Mouse (Mus musculus): ENCODE measurements at regions not wholly inside any gene's neighbourhood (a gene's known extent, or its start where the extent isn't known, plus 50 kb on each side); places are given as distances from the start of the nearest gene placed in this dataset.

DNA sequence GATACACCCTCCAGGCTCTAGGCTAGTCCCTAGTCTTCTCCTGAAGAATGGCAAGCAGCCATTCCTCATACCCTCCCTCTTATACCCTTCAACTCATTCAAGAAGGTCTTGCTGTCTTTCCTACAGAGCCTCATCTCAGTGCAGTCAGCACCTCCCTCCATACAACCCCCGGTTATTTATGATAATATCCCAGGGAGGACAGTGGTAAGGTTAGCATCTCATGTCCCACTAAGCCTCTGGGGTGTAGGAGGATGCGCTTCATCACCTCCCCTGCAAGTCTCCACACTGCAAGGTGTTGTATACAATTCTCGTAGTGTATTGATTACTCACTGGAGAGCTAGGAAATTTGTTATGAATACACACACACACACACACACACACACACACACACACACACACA is 80.2 kb upstream of the Shisa6 start:
- DNase-seq (ENCODE audit: low spot score in 2 of 2), result no peak

DNA sequence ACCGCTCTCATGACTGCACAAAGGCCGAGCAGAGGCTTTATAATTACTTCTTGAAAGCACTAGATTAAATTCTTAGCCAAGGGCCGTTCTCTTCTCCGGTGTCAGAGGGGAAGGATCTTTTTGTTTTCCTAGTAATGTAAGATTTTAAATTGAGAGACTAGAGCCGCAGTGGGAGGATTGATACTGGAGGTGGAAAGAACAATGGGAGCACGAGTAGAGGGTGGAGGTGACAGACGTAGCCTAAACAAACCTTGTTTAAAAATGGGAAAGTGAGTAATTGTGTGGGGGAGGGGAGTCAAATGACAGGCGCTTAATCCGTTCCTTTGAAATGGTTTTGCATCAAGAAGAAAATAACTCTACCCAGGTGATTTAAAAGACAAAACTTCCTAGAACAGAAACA is 80.9 kb upstream of the Shisa6 start:
- no peak for DNase-seq (ENCODE audit: low spot score in 2 of 2)

DNA sequence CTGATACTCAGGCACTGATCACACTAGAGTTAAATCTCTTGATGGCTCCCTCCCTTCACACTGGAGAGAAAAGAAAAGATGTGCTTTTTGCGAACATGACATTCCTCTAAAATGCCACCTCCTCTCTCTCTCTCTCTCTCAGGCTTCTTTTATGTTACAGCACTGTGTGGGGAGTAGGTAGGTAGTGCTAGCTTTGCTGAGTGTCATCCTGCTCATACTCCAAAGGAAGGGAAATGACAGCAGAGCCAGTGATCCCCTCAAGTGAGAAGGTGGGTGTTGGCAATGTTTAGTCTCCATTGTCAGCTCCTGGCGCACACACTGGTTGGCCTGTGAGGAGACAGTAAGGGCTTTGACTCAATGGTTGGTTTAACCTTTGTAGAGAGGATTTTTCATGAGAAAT is 84.0 kb upstream of the Shisa6 start:
- DNase-seq (ENCODE audit: low spot score in 2 of 2), result no peak

DNA sequence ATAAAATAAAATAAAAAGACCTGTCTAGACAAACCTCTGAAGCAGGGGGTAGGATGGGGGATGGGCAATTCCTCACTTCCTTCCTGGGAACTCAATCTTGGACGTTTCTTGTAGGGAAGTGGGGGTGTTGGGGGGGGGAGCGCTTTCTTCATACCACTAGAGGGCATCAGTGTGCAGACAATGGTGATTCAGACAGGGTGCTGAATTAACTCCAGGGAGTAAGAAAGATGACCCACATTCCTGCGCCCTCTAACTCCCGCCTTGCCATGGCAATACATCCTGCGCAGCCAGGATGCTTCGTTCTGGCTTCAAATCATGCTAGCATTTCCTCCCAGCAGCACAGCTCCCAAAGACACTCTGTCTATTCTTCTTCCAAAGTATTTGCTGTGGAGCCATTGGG is 87.4 kb upstream of the Shisa6 start:
- DNase-seq (ENCODE audit: low spot score in 2 of 2), result no peak

DNA sequence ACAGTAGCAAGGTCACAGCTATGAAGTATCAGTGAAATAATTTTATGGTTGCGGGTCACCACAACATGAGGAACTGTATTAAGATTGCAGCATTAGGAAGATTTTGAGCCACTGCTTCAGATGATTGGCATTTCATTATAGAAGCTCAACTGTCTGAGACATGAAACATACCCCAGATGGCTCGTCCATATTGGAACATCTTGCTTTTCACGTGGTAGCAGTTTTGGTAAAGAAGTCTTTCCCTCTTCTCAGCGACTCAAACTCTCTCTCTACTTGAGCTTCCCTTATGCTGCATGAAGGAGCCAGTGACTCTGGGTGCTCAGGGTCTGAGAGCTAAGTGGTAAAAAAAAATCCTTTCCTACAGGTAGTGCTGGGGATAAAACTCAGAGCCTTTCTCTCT is 99.7 kb upstream of the Shisa6 start:
- DNase-seq (ENCODE audit: low spot score in 2 of 2), result no peak

DNA sequence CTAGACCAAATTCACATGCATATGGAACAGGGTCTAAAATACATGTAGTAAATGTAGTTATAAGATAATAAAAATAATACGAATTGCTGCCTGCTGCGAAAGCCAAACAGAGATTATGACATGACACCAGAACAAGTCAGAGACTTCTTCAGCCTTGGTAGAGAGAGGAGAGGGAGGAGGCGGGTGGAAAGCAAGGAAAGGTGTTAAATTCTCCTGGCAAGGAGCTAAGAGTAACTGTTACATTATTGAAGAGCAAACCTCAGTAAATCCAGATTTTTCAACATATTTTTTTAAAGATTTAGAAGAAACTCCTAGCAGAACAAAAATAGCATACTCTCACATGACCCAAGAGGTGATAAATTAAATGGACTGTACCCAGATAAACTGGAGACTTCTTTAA is 131.0 kb upstream of the Shisa6 start:
- DNase-seq (ENCODE audit: low spot score in 2 of 2), result no peak

DNA sequence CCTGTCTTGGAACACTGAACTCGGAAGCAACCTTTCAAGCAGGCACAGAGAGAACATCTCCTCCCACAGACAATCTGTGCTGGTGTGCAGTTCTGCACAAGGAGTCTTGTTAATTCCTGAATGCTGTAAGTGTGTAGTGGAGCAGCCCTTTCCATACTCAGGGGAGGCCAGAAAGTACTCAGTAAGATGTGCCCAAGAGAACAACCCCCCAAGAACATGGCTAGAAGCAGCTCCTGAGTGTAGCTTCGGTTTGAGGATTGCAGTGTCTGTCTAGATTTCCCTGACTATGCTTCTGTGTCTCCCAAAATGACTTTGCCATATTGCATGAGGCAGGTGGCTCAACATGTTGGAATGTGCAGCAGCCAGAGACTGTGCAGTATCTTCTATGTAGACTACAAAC is 148.8 kb upstream of the Shisa6 start:
- peak; percentile 14 to 31 for DNase-seq (ENCODE audit: low spot score in 2 of 2)

DNA sequence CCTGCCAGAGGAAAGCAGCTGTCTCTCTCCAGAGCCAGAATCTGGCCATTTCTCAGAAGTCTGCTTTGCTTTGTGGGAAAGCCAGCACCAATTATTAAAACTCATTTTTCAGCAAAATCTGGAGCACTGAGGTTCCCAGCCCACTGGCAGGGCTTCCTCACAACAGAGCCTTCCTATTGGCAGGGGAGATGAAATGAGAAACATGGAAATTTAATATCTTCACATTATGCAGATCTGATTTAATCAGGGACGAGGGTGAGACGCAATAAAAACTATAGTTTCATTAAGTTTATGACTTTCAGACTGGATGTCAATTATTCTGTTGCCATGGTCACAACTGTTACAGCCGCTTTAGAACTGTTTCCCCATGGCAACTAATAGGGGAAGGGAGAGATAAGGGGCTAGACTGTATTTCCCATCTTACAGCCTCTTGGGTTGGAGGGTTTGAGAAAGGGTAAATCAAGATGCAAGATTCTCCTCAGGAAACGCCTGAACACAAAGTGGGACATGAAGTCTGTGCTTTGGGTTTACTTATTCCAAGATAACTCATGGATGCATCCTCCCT is 154.4 kb upstream of the Shisa6 start:
- no peak for DNase-seq (ENCODE audit: low spot score in 2 of 2)

DNA sequence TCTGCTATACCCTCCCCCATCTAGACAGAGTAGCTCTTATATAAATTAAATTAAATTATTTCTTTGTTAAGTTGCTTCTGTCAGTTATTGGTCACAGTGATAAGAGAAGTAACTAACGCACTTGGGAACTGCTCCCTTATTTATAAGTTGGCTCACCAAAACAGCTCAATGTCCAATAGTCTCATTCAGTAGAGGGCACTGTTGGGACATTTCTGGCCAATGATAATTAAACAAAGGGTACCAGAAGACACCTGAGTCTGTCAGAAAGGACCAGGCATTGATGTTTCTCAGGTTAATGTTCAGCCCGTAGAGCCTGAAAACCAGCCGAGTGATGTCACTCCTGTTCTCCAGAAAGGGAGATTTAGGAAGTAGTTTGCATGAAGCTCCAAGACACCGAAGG is 156.1 kb upstream of the Shisa6 start:
- DNase-seq (ENCODE audit: low spot score in 2 of 2), result no peak

DNA sequence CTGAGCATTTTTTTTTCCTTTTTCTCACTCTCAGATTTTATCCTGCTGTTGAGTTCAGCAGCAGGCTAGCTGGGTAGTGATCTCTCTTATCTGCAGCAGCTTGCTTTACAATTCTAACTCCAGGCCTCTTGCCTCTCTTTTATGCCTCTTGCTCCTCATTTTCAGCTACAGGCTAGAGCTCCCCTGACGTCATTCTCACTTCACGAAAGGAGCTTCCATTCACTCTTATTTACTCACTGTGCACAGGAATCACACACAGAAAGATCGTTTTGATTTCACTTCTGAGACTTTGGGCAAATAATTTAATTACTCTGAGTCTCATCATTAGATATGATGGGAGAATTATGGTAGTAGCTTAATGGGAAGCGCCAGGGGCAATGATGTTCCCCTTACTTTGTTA is 158.4 kb upstream of the Shisa6 start:
- DNase-seq (ENCODE audit: low spot score in 2 of 2), result no peak

DNA sequence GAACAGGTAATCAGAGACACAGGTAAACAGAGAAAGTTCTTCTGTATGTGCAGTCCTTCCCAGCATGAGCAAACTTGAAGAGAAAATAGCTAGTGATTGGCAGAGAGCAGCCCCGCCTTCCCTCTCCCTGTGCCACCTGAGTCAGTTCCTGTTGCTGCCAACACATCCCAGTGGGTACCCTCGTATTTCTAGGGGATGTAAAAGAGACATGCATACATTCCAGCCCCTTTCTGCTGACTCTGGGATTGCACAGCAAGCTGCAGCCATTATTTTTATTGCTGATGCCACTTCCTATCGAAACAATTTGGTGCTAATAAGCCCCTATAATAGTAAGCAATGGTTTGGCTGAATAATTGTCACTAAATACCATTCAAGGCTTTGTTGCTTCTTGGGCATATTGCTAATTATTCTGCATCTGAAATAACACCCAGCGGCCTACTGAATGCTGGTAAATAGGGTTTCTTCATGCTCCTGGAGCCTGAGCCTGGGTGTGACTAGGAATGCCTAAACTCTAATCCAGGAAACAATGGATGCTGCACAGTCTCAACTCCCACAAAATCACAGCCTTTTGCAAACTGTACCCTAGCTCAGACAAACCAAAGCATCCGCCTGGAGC is 169.0 kb upstream of the Shisa6 start:
- no peak for DNase-seq (ENCODE audit: low spot score in 2 of 2)

DNA sequence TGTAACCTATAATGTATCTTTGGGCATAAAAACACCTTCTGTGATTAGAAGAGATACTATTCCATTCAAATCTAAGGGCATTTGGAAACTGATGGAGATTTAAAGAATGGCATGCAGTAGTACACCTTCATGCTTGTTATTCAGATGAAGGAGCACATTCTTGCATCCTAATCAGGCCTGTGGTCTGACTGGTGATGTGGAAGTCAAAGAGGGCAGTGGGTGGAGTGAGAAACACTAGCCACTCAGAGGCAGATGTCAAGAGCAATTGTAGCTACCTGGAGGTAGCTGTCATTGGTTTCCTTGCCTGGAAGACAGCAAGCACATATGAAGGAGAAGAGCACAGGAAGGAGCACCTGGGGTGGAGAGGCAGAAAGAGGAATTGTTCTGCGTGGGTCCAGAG is 171.0 kb upstream of the Shisa6 start:
- DNase-seq (ENCODE audit: low spot score in 2 of 2), result no peak

DNA sequence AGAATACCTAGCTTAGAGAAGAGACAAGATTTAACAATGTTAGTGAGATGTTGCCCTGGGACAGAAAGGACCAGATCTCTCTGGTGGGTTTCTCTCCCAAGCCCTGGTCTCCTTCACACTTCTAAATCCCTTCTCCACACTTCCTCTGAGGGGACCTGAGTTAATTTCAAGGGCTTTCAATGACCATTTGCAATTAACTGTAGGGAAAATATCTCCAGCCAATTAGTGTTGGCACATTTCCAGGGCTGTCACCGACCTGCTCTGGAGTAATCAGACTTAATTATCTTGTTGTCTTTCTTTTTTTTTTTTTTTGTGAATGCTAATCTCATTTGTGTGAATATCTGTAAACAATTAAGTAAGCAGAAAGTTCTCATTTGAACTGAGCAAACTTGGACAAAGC is 166.3 kb upstream of the Pirt start:
- no peak for DNase-seq (ENCODE audit: low spot score in 2 of 2)

DNA sequence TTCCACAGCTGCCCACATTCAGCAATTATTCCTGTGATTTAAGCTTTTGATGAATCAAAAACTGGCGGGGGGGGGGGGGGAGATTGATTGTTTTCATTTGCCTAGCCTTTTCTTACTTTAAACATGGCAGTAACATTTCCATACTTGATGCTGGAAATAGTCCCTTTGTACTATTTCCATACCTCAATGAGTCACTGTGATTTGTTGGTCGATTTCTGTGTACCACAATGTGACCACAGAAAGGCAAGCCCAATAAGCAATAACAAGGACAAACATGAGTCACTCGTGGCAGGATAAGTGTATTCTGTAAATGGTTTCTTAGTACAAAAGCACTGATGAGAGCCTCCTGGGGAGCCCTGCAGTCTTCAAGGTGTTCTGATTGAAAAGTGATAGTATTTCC is 121.8 kb upstream of the Pirt start:
- no peak for DNase-seq (ENCODE audit: low spot score in 2 of 2)

DNA sequence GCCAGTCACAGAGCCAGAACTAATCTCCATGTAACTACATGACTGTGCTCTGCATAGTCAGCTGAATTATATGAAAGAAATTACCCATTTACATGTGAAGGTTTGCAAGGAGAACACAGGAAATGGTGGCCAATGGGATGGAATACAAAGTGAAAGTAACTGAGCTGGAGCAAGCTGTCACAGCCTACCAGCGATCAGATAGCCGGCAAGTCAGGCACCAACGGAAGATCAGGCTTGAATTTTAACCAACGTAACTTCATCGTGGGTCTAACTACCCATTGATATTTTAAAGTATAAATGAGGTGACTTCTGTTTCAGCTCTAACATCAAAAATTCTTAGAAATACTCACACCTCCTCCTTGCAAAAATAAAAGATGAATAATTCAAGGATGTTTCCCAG is 104.9 kb upstream of the Pirt start:
- DNase-seq (ENCODE audit: low spot score in 2 of 2), result no peak

DNA sequence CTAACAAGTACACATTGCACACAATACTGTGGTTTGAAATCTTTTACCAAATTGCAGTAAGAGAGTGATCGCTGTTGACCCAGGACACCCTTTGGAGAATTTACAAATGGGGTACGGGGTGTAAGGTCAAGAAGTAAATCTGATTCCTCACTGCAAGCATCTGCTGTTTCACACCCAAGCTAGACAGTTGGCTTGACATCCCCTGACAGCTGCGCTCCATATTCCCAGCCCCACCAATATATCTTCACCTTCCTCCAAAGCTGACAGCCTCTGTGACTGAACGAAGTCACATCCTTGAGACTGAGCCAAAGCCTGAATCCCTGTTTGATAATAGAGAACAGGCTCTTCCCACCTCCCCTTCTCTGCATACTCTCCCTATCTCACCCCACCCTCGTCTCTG is 98.5 kb upstream of the Pirt start:
- DNase-seq (ENCODE audit: low spot score in 2 of 2), result no peak

DNA sequence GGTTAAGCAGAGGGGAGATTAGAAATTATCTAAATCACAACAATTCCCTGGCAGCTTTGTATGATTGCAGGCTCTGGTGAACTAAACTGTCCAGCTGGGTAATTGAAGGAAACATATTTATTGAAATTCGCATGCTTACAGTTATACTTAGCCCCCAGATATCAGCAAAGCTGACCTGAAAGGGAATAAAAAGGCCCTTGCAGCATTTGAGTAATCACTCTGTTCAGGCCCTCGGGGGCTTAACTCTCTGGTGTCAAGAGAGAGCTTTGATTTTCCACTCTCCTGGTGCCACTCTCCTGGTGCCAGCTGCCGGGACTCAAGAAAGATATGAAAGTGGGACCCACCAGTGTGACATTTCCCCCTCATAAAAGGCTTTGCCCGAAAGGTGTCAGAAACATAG is 98.0 kb upstream of the Pirt start:
- no peak for DNase-seq (ENCODE audit: low spot score in 2 of 2)

DNA sequence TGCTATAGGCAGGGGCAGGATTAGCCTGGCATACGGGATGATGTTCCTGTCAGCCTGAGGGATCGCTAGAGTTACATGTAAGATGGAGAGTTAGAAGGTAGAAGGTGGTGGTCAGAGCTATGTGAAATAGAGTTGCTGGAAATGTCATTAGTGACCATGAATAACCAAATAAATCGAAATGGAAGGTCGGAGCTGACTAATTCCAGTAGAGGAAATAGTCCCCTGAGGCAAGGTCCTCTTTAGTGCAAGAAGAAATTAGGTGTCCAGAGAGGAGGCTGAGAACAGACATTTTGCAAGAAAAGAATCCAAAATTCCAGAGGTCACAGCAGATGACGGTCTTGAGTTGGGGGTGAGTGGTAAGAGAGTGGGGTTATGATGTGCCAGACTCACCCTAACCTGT is 75.9 kb upstream of the Pirt start:
- DNase-seq (ENCODE audit: low spot score in 2 of 2), result no peak

DNA sequence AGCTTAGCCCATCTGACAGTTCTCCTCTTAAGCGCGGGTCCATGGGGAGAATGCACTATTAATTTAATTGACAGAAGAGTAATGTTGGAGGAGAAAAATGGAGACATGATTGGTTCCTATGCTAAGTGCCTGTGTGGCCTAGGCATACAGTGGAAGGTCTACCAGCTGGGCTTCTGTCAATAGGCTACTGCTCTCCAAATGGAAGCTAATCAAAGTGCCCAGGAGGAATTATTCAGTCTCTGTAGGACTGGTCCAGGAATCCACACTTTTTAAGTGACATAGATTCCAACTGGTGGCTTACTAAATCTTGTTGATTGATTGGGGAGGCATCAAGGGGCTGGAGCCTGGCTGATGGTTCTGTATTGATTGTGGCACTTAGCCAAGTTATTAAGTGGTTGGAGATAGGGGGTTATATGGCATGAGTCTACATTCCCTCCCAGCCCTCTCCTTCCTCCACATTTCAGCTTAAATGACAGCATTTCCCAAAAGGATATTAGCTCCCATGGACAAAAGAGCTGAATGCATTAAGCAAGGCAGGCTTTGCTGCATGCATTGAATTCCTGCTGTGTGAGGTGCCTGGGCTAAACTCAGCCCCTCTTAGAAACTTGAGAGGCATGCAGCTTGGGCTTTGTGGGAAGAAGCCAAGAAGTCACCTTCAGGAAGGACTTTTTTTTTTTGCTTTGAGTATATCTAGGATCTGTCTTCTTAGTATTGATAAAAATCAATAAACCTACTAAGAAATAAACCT is 75.0 kb upstream of the Pirt start:
- no peak for DNase-seq (ENCODE audit: low spot score in 2 of 2)

DNA sequence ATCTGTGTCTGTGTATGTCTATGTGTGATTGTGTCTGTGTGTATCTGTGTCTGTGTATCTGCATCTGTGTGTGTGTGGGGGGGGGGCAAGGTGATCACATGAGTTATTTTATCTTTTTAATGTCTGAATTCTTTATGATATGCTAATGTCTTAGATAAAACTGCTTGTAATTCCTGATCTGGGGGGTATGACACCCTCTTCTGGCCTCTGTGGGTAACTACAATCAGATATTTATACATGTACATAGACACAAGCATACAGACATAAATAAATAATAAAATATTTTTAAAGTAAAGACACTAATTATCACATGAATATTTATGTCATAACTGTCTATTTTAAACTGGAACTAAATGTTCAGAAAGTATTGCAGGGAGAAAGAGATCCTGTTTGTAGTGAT is 66.5 kb upstream of the Pirt start:
- DNase-seq (ENCODE audit: low spot score in 2 of 2), result no peak

DNA sequence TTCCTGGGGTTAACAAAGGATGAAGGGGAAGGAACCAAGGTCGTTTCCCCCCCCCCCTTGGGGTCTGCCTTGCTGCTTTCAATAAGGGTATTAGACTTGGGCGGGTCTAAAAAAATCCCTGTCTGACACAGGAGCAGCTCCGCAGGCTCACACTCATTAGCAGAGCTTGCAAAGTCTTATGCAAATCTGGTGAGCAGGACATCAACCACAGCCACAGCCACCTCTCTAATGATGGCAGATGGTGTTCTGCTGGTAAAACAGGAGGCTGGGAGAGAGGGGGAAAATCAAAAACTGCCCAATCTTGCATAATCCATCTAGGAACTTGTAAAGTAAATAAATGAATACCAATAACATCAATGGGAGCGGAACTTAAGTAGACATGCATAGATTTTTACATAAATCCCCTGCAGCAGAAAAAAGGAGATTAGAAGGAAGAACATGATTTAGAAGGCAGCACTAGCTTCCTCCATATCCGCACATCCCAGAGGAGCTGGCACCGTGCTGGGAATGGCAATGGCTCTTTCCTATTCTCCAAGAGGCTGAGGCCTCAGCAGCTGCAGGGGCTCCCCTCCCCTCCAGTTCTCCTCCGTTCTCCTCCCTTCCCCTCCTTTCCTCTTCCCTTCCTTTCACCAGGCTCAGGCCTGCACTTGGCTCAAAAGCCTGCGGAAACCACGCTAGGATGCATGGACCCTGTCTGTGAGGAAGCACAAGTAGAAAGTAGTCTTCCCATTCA is 65.6 kb upstream of the Pirt start:
- DNase-seq (ENCODE audit: low spot score in 2 of 2), result no peak
